Comparison of ENCODE assay signal across 7 mouse cellular contexts in genomic region chr8:121577751-121578675, GRCm38 (mm10). TPM values are rescaled to one million over a fixed set of nuclear protein-coding genes. Genes with fewer than 3 reads are reported as not detected.
DNase-seq lines count a peak whose midpoint lies in the region; ATAC-seq and TF ChIP-seq lines count a peak whose summit lies in the region.

No protein-coding gene starts in this region.

- peak overlapping the region; percentile 66 for H3K4me2 ChIP-seq in limb, embryonic 15.5 days
- peak overlapping the region; percentile 74 for H3K4me2 ChIP-seq in stomach, embryonic 14.5 days (replicated peaks; ENCODE audit: low read depth, low read length)

- TF ChIP-seq CTCF in Patski (IDR thresholded peaks at IDR 0.05), result no peak

- CTCF ChIA-PET in Patski (lab: Charles Lee), result interaction anchor here (1.1 to 3.8 kb wide), 2 partner anchors 29 to 465 kb away, joined by 3 to 27 read pairs; no protein-coding TSS in a partner anchor

- WGBS in limb, embryonic 15.5 days, result 2% methylated on average over 38 of the region's 44 CpGs
- 2% methylated on average over 39 of the region's 44 CpGs for WGBS in stomach, embryonic 14.5 days

- H3K4me3 ChIP-seq in limb, embryonic 15.5 days, result peak overlapping the region; percentile 86
- H3K4me3 ChIP-seq in stomach, embryonic 14.5 days (ENCODE audit: low read depth, low read length), result peak overlapping the region; percentile 62

- H3K36me3 ChIP-seq in limb, embryonic 15.5 days, result no peaks in the 10 kb centered on the region
- H3K36me3 ChIP-seq in stomach, embryonic 14.5 days (ENCODE audit: control insufficient read depth, insufficient read depth, low read length), result no peaks in the 10 kb centered on the region

- peaks cover 43% of the 10 kb centered on the region for H3K4me1 ChIP-seq in limb, embryonic 15.5 days
- peaks cover 17% of the 10 kb centered on the region for H3K4me1 ChIP-seq in stomach, embryonic 14.5 days (ENCODE audit: control insufficient read depth, insufficient read depth, low read length)

- in situ Hi-C loops in Patski (cut with MboI; ENCODE audit: low pct_unique_long_range_greater_than_20kb), result no loop called here

- POLR2A ChIA-PET in Patski (lab: Charles Lee), result interaction anchor here (0.7 to 3.5 kb wide), 2 partner anchors 13 to 147 kb away, joined by 3 to 25 read pairs; partner anchors contain the start of gene Map1lc3b

- peak overlapping the region; percentile 76 for H3K27ac ChIP-seq in limb, embryonic 15.5 days
- no peak overlapping the region for H3K27ac ChIP-seq in stomach, embryonic 14.5 days (ENCODE audit: low read length)

- peak; percentile 42 for DNase-seq in kidney, postnatal 10 days
- DNase-seq in kidney, adult 11 months, result no peak
- DNase-seq in Patski (ENCODE audit: low read depth, low spot score), result no peak
- DNase-seq in gastrocnemius, adult 18-20 months (ENCODE audit: low spot score), result no peak

- peak overlapping the region; percentile 79 for H3K9ac ChIP-seq in limb, embryonic 15.5 days
- H3K9ac ChIP-seq in stomach, embryonic 14.5 days (replicated peaks; ENCODE audit: low read depth, low read length), result peak overlapping the region; percentile 80

- ATAC-seq in Patski, result peak; percentile 40
- peak; percentile 52 for ATAC-seq in erythroid progenitor cell, adult 5-6 weeks (replicated peaks; ENCODE audit: low FRiP score, poor library complexity, severe bottlenecking)
- ATAC-seq in limb, embryonic 15.5 days (ENCODE audit: insufficient number of reproducible peaks, low FRiP score, low TSS enrichment, low read depth), result peak; percentile 57; the same call in 1 of the 2 replicates
- peak; percentile 59 for ATAC-seq in stomach, embryonic 14.5 days (ENCODE audit: insufficient number of reproducible peaks, insufficient read depth, low FRiP score, low read depth)

- H3K9me3 ChIP-seq in limb, embryonic 15.5 days, result no peaks in the 10 kb centered on the region
- no peaks in the 10 kb centered on the region for H3K9me3 ChIP-seq in stomach, embryonic 14.5 days (ENCODE audit: control insufficient read depth, low read depth, low read length)

- no peaks in the 10 kb centered on the region for H3K27me3 ChIP-seq in Patski
- H3K27me3 ChIP-seq in limb, embryonic 15.5 days, result no peaks in the 10 kb centered on the region
- H3K27me3 ChIP-seq in stomach, embryonic 14.5 days (ENCODE audit: control insufficient read depth, insufficient read depth, low read length), result no peaks in the 10 kb centered on the region

RNA-seq across cellular contexts. Expression of gene Fbxo31, which starts 0.6 kb away (rescaled TPM):
- polyA plus RNA-seq in Patski (2021), result 19.9 TPM
- total RNA-seq in erythroid progenitor cell, adult 5-6 weeks (2015; ENCODE audit: low replicate concordance), result 1.7 and 2.2 TPM in 2 replicates
- total RNA-seq in erythroid progenitor cell, adult 5-6 weeks (2017; ENCODE audit: low replicate concordance), result 1.5 and 3.5 TPM in 2 replicates
- 17.3 TPM in 2 replicates for polyA plus RNA-seq in limb, embryonic 15.5 days (2015; fragmentation: Nextera tagmentation; extraction: Ambion mirVana)
- polyA plus RNA-seq in stomach, embryonic 14.5 days (2014; fragmentation: Nextera tagmentation; extraction: Ambion mirVana), result 14.2 and 15.0 TPM in 2 replicates
- total RNA-seq in gastrocnemius, adult 18-20 months (2021), result 100 to 1,000 TPM; 130 to 173 TPM

RNA-seq across cellular contexts. Expression of gene Map1lc3b, which starts 12.1 kb away (rescaled TPM):
- 196 TPM for polyA plus RNA-seq in Patski (2021)
- 93.9 and 137 TPM in 2 replicates for total RNA-seq in erythroid progenitor cell, adult 5-6 weeks (2015; ENCODE audit: low replicate concordance)
- 84.3 and 101 TPM in 2 replicates for total RNA-seq in erythroid progenitor cell, adult 5-6 weeks (2017; ENCODE audit: low replicate concordance)
- polyA plus RNA-seq in limb, embryonic 15.5 days (2015; fragmentation: Nextera tagmentation; extraction: Ambion mirVana), result 182 and 193 TPM in 2 replicates
- polyA plus RNA-seq in stomach, embryonic 14.5 days (2014; fragmentation: Nextera tagmentation; extraction: Ambion mirVana), result 240 and 249 TPM in 2 replicates
- total RNA-seq in gastrocnemius, adult 18-20 months (2021), result 100 to 1,000 TPM; 167 to 182 TPM

RNA-seq across cellular contexts. Expression of gene 1700018B08Rik, which starts 33.9 kb away (rescaled TPM):
- polyA plus RNA-seq in Patski (2021), result not detected
- total RNA-seq in erythroid progenitor cell, adult 5-6 weeks (2015; ENCODE audit: low replicate concordance), result not detected in 2 replicates
- not detected in 2 replicates for total RNA-seq in erythroid progenitor cell, adult 5-6 weeks (2017; ENCODE audit: low replicate concordance)
- not detected in 2 replicates for polyA plus RNA-seq in limb, embryonic 15.5 days (2015; fragmentation: Nextera tagmentation; extraction: Ambion mirVana)
- polyA plus RNA-seq in stomach, embryonic 14.5 days (2014; fragmentation: Nextera tagmentation; extraction: Ambion mirVana), result not detected in 2 replicates
- total RNA-seq in gastrocnemius, adult 18-20 months (2021), result not detected
